Mouse (Mus musculus) stomach, postnatal 0 days (tissue): ENCODE measurements at regions not wholly inside any gene's neighbourhood (a gene's known extent, or its start where the extent isn't known, plus 50 kb on each side); places are given as distances from the start of the nearest gene placed in this dataset.

Experiments used
- ATAC-seq: fragments of 200-750 bp; cut with Nextera tagmentation; 2 replicates; pipeline ENCODE4 v1.8.0; 2017; ENCODE audit not compliant: low FRiP score, low TSS enrichment
- DNase-seq: peaks from one replicate; pipeline ENCODE4 v3.0.0-alpha.2; 2016; ENCODE audit warnings: low spot score
- H3K27ac ChIP-seq: fragments of 300-500 bp; sonication (generic); replicated peaks from 2 replicates; pipeline ENCODE4 v1.5.1; 2014; ENCODE audit warnings: mild to moderate bottlenecking, control low read depth
- H3K27me3 ChIP-seq: fragments of 300-500 bp; sonication (generic); 2 replicates; pipeline ENCODE4 v1.6.1; 2014; ENCODE audit warnings: low read length; ENCODE audit not compliant: control insufficient read depth, insufficient read depth
- H3K36me3 ChIP-seq: fragments of 300-500 bp; sonication (generic); 2 replicates; pipeline ENCODE4 v1.6.1; 2014; ENCODE audit warnings: low read length, mixed read lengths; ENCODE audit not compliant: control insufficient read depth, insufficient read depth
- H3K4me1 ChIP-seq: fragments of 300-500 bp; sonication (generic); replicated peaks from 2 replicates; pipeline ENCODE4 v1.6.1; 2014; ENCODE audit warnings: antibody characterized with exemption; ENCODE audit not compliant: control insufficient read depth, insufficient read depth
- H3K4me2 ChIP-seq: fragments of 300-500 bp; sonication (generic); replicated peaks from 2 replicates; pipeline ENCODE4 v1.6.1; 2014; ENCODE audit warnings: low read depth, mild to moderate bottlenecking, control low read depth, moderate library complexity
- H3K4me3 ChIP-seq: fragments of 300-500 bp; sonication (generic); 2 replicates; pipeline ENCODE4 v1.5.1; 2014; ENCODE audit warnings: low read depth, low read length, control low read depth
- H3K9ac ChIP-seq: fragments of 300-500 bp; sonication (generic); 2 replicates; pipeline ENCODE4 v1.6.1; 2014; ENCODE audit warnings: mild to moderate bottlenecking, low read length, control low read depth, mixed read lengths
- H3K9me3 ChIP-seq: fragments of 300-500 bp; sonication (generic); 2 replicates; pipeline ENCODE4 v1.6.1; 2016; ENCODE audit warnings: low read length; ENCODE audit not compliant: control insufficient read depth
- CTCF ChIP-seq: IDR thresholded peaks from 2 replicates; pipeline ENCODE4 v1.5.1; 2016; ENCODE audit warnings: antibody characterized with exemption, low read depth, mild to moderate bottlenecking, moderate library complexity
- EP300 ChIP-seq: optimal IDR thresholded peaks from 2 replicates; pipeline ENCODE3; 2016; ENCODE audit warnings: antibody characterized with exemption
- WGBS: fragments of 180-500 bp; shearing (Covaris S2); extraction: QIAGEN DNeasy Blood & Tissue Kit; methylation state at CpG from one replicate; pipeline ENCODE4 v1.1.7; 2014; 5-methylcytosine and 5-hydroxymethylcytosine counted together

DNA sequence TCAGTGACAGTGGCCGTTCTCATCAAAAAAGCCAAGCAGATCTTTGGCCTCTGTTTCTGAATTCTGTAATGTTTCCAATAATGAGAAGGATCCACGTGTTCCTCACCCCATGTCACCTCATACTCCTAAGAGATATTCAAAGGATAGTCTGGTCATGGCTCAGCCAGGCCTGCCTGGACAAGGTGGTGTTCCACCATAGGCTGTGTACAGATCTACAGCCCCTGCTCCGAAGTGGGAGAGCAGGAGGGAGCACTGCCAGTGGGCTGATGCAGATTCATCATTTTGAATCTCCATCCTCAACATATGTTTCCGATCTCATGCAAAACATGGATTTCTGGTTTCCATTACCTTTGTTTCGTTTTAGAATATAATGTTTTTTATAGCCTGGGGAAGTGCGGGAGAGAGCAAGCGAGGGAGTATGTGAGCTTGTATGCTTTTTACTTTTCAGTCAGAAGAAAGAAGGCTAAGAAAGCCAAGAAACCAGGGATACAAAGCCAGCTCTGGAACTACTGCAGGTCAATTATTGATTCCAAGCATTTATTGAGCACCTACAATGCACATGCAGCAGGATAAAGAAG is 166.5 kb upstream of the Usp24 start:
- TF ChIP-seq EP300 (no peak), CTCF (no peak)
- WGBS = 69% methylated on average over 7 of the region's 7 CpGs
- ATAC-seq = no peak

GRCm38 (mm10) chr4:106150775-106151174 is 165.2 kb upstream of the Usp24 start:
- WGBS = 75% methylated on average over 14 of the region's 14 CpGs
- Histone ChIP-seq H3K4me3 (no peak overlapping the region), H3K27me3 (no peaks in the 10 kb centered on the region), H3K9ac (no peak overlapping the region), H3K9me3 (no peaks in the 10 kb centered on the region), H3K36me3 (no peaks in the 10 kb centered on the region), H3K4me2 (no peak overlapping the region), H3K27ac (no peak overlapping the region), H3K4me1 (no peaks in the 10 kb centered on the region)
- TF ChIP-seq CTCF = no peak
- no peak for TF ChIP-seq EP300
- ATAC-seq = no peak
- no peak for DNase-seq

More for the DNA sequence above, 166.5 kb upstream of the Usp24 start:
- H3K4me3 ChIP-seq = no peak overlapping the region
- no peaks in the 10 kb centered on the region for H3K9me3 ChIP-seq
- no peak overlapping the region for H3K4me2 ChIP-seq
- H3K27ac ChIP-seq = no peak overlapping the region
- DNase-seq = no peak
- H3K36me3 ChIP-seq = no peaks in the 10 kb centered on the region
- H3K4me1 ChIP-seq = no peaks in the 10 kb centered on the region
- H3K9ac ChIP-seq = no peak overlapping the region
- H3K27me3 ChIP-seq = no peaks in the 10 kb centered on the region

DNA sequence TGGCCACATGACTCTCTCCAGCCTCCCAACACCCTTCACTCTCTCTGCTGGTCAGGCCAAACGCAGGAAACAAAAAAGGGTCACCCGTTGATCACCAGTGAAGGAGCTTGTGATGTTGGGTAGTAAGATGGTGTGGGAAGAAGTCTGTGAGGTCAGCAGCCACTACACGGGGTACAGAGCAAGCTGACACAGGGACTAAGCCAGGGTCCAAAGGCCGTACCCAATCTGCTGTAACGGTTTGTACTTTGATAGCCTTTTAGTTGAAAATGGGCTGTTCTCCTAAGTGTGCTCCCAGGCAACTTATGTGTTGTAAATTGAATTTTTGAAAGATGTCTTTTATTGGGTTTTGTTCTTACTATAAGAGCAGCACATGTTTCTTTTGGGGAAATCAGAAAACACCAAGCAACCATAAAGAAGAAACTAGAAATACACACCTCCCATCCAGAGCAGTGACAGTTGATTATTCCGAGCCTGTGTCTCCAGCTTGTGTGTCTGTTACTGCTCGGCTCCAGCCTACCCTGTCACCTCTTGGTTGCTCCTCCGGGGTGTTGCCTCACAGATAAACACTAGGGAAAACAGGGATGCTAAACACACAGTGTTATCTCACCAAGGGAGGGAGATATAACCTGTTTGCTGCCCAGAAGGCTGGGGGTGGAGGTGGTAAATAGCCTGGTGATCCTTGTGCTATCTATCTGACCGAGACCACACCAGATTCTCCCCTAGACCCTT is 158.4 kb upstream of the Usp24 start:
- Histone ChIP-seq H3K27me3 (no peaks in the 10 kb centered on the region), H3K27ac (no peak overlapping the region), H3K4me3 (no peak overlapping the region), H3K9me3 (no peaks in the 10 kb centered on the region), H3K4me1 (no peaks in the 10 kb centered on the region), H3K36me3 (no peaks in the 10 kb centered on the region), H3K9ac (no peak overlapping the region), H3K4me2 (no peak overlapping the region)
- 68% methylated on average over 9 of the region's 9 CpGs for WGBS
- TF ChIP-seq CTCF (no peak), EP300 (no peak)
- ATAC-seq = no peak
- DNase-seq = no peak

GRCm38 (mm10) chr4:106161592-106161991 is 154.4 kb upstream of the Usp24 start:
- TF ChIP-seq CTCF = peak; percentile 60
- TF ChIP-seq EP300 = no peak
- DNase-seq = no peak
- no peak overlapping the region for H3K27ac ChIP-seq
- no peak for ATAC-seq
- H3K27me3 ChIP-seq = no peaks in the 10 kb centered on the region
- WGBS = 54% methylated on average over 2 of the region's 2 CpGs
- no peaks in the 10 kb centered on the region for H3K4me1 ChIP-seq
- no peak overlapping the region for H3K9ac ChIP-seq
- H3K36me3 ChIP-seq = no peaks in the 10 kb centered on the region
- no peak overlapping the region for H3K4me2 ChIP-seq
- H3K9me3 ChIP-seq = no peaks in the 10 kb centered on the region
- H3K4me3 ChIP-seq = no peak overlapping the region

DNA sequence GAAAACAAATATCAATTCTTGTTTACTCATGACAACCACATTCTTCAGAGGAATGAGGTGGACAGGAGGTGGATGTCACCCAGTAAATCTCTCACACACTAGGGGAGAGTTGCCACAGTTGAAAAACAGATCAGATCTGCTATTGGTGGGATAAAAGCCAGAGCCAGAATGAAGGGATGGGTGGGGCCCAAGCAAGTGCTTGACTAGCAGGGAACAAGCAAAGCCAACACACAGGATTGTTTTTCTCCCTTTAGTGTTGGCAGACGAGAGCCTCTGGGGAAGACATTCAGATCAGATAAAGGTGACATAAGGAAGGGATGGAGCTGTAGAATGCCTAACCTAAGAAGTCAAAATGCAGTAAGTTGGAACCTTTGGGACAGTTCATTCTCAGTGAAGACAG is 153.5 kb upstream of the Usp24 start:
- Histone ChIP-seq H3K4me3 (no peak overlapping the region), H3K9ac (no peak overlapping the region), H3K27ac (no peak overlapping the region), H3K4me1 (no peaks in the 10 kb centered on the region), H3K4me2 (no peak overlapping the region), H3K36me3 (no peaks in the 10 kb centered on the region), H3K27me3 (no peaks in the 10 kb centered on the region), H3K9me3 (no peaks in the 10 kb centered on the region)
- DNase-seq (no peak), ATAC-seq (no peak)
- TF ChIP-seq EP300 = no peak
- no peak for TF ChIP-seq CTCF
- 29% methylated on average over 1 of the region's 1 CpGs for WGBS

- Histone ChIP-seq H3K27me3 (no peaks in the 10 kb centered on the region), H3K4me3 (no peak overlapping the region), H3K9me3 (no peaks in the 10 kb centered on the region), H3K9ac (no peak overlapping the region), H3K27ac (no peak overlapping the region), H3K36me3 (no peaks in the 10 kb centered on the region), H3K4me1 (no peaks in the 10 kb centered on the region), H3K4me2 (no peak overlapping the region)
- TF ChIP-seq EP300 = no peak
- no peak for TF ChIP-seq CTCF
- ATAC-seq = no peak
- no peak for DNase-seq
These were observed 152.8 kb upstream of the Usp24 start for GRCm38 (mm10) chr4:106163220-106163619.
